Mouse (Mus musculus) lung, adult 2 months (tissue): ENCODE results near the gene Layn. TPM values are rescaled to one million over a fixed set of nuclear protein-coding genes. Genes with fewer than 3 reads are reported as not detected.

Experiments used
- DNase-seq: peaks from one replicate; pipeline ENCODE4 v3.0.0; 2022
- H3K4me1 ChIP-seq: fragments of 200-500 bp; 2 replicates; pipeline ENCODE4 v1.6.1; 2011; ENCODE audit warnings: low read length; ENCODE audit not compliant: control insufficient read depth, insufficient read depth
- H3K4me3 ChIP-seq: fragments of 200-500 bp; replicated peaks from 2 replicates; pipeline ENCODE3; 2011; ENCODE audit warnings: low read depth, mild to moderate bottlenecking, control low read depth, low read length; ENCODE audit errors: extremely low read depth
- CTCF ChIP-seq: fragments of 200-500 bp; IDR thresholded peaks from 2 replicates; pipeline ENCODE4 v1.5.1; 2011; ENCODE audit warnings: mild to moderate bottlenecking, low read length, control low read depth; ENCODE audit not compliant: insufficient read depth
- POLR2A ChIP-seq: fragments of 200-500 bp; IDR thresholded peaks from 2 replicates; pipeline ENCODE4 v1.6.1; 2011; ENCODE audit warnings: low read depth, mild to moderate bottlenecking, control low read depth, low read length, borderline replicate concordance; ENCODE audit errors: extremely low read depth
- WGBS: fragments of 180-500 bp; shearing (Covaris S2); methylation state at CpG from one replicate; pipeline ENCODE4 v1.1.7; 2018; 5-methylcytosine and 5-hydroxymethylcytosine counted together
- polyA plus RNA-seq: library from polyadenylated mRNA; depleted of rRNA; stranded (reverse); fragments of >200 nt; gene quantifications from 2 replicates; pipeline ENCODE4 v1.2.3, GENCODE M21; 2012

Layn gene
- polyA plus RNA-seq, 1 experiment = 9.9 TPM

- no peaks in the 10 kb centered on the region for H3K4me1 ChIP-seq
- no peak for TF ChIP-seq POLR2A
- no peak for TF ChIP-seq CTCF
- H3K4me3 ChIP-seq = no peak overlapping the region
- no peak for DNase-seq
- 87% methylated on average over 7 of the region's 7 CpGs for WGBS
Measured at GRCm38 (mm10) chr9:51041491-51041980, 35.4 kb downstream of the Layn start.

GRCm38 (mm10) chr9:51032785-51033529 lies 43.9 kb downstream of the Layn start:
- Histone ChIP-seq H3K4me3 (no peak overlapping the region), H3K4me1 (no peaks in the 10 kb centered on the region)
- WGBS = 63% methylated on average over 3 of the region's 3 CpGs
- no peak for DNase-seq
- no peak for TF ChIP-seq CTCF

- Histone ChIP-seq H3K4me1 (no peaks in the 10 kb centered on the region), H3K4me3 (no peak overlapping the region)
- no peak for TF ChIP-seq CTCF
- TF ChIP-seq POLR2A = no peak
- no peak for DNase-seq
- 73% methylated on average over 8 of the region's 8 CpGs for WGBS
Measured at GRCm38 (mm10) chr9:51032291-51032690, 44.6 kb downstream of the Layn start.

GRCm38 (mm10) chr9:51031603-51032002 lies 45.3 kb downstream of the Layn start:
- TF ChIP-seq CTCF (no peak), POLR2A (no peak)
- DNase-seq = no peak
- Histone ChIP-seq H3K4me1 (no peaks in the 10 kb centered on the region), H3K4me3 (no peak overlapping the region)
- 43% methylated on average over 6 of the region's 6 CpGs for WGBS

GRCm38 (mm10) chr9:51030147-51030546 lies 46.7 kb downstream of the Layn start:
- DNase-seq = no peak
- TF ChIP-seq CTCF (no peak), POLR2A (no peak)
- Histone ChIP-seq H3K4me1 (no peaks in the 10 kb centered on the region), H3K4me3 (no peak overlapping the region)
- 15% methylated on average over 1 of the region's 1 CpGs for WGBS

GRCm38 (mm10) chr9:51026952-51027351 lies 49.9 kb downstream of the Layn start:
- Histone ChIP-seq H3K4me1 (no peaks in the 10 kb centered on the region), H3K4me3 (no peak overlapping the region)
- TF ChIP-seq CTCF = no peak
- no peak for TF ChIP-seq POLR2A
- WGBS = 77% methylated on average over 1 of the region's 1 CpGs
- DNase-seq = no peak

GRCm38 (mm10) chr9:51021123-51021795 lies 55.6 kb downstream of the Layn start:
- TF ChIP-seq CTCF (no peak), POLR2A (no peak)
- DNase-seq = no peak
- no peak overlapping the region for H3K4me3 ChIP-seq
- H3K4me1 ChIP-seq = no peaks in the 10 kb centered on the region
- 61% methylated on average over 4 of the region's 4 CpGs for WGBS

GRCm38 (mm10) chr9:51020351-51020750 lies 56.5 kb downstream of the Layn start:
- DNase-seq = no peak
- Histone ChIP-seq H3K4me3 (no peak overlapping the region), H3K4me1 (no peaks in the 10 kb centered on the region)
- TF ChIP-seq CTCF (no peak), POLR2A (no peak)
- WGBS = 43% methylated on average over 3 of the region's 3 CpGs

- DNase-seq = no peak
- TF ChIP-seq POLR2A = no peak
- 71% methylated on average over 7 of the region's 7 CpGs for WGBS
- no peaks in the 10 kb centered on the region for H3K4me1 ChIP-seq
- no peak overlapping the region for H3K4me3 ChIP-seq
Measured at GRCm38 (mm10) chr9:51019670-51020069, 57.2 kb downstream of the Layn start.

- 22% methylated on average over 4 of the region's 4 CpGs for WGBS
- no peaks in the 10 kb centered on the region for H3K4me1 ChIP-seq
- TF ChIP-seq CTCF (no peak), POLR2A (no peak)
- H3K4me3 ChIP-seq = no peak overlapping the region
- no peak for DNase-seq
Measured at GRCm38 (mm10) chr9:51015732-51016131, 61.2 kb downstream of the Layn start.
